Mouse (Mus musculus) lung, postnatal 0 days (tissue): ENCODE data around the gene Sept10. TPM values are rescaled to one million over a fixed set of nuclear protein-coding genes. Genes with fewer than 3 reads are reported as not detected.

ENCODE experiments used
- ATAC-seq: fragments of 200-750 bp; cut with Nextera tagmentation; 2 replicates; pipeline ENCODE4 v1.8.0; 2017; ENCODE audit warnings: moderate library complexity
- DNase-seq: peaks from one replicate; pipeline ENCODE4 v3.0.0-alpha.2; 2016; ENCODE audit warnings: low spot score
- H3K27ac ChIP-seq: fragments of 300-500 bp; sonication (generic); 2 replicates; pipeline ENCODE4 v1.5.1; 2014; ENCODE audit warnings: antibody characterized with exemption, mild to moderate bottlenecking, low read length, mixed read lengths
- H3K27me3 ChIP-seq: fragments of 300-500 bp; sonication (generic); replicated peaks from 2 replicates; pipeline ENCODE4 v1.6.1; 2014; ENCODE audit warnings: low read length, mixed read lengths; ENCODE audit not compliant: insufficient read depth
- H3K36me3 ChIP-seq: fragments of 300-500 bp; sonication (generic); 2 replicates; pipeline ENCODE4 v1.6.1; 2014; ENCODE audit warnings: low read length, mixed read lengths; ENCODE audit not compliant: insufficient read depth
- H3K4me1 ChIP-seq: fragments of 300-500 bp; sonication (generic); 2 replicates; pipeline ENCODE4 v1.6.1; 2014; ENCODE audit warnings: antibody characterized with exemption, low read depth, low read length, mixed read lengths; ENCODE audit not compliant: insufficient read depth
- H3K4me2 ChIP-seq: fragments of 300-500 bp; sonication (generic); replicated peaks from 2 replicates; pipeline ENCODE4 v1.6.1; 2014; ENCODE audit warnings: low read depth, mild to moderate bottlenecking, low read length, moderate library complexity, mixed read lengths
- H3K4me3 ChIP-seq: fragments of 300-500 bp; sonication (generic); 2 replicates; pipeline ENCODE4 v1.5.1; 2014; ENCODE audit warnings: low read depth, low read length
- H3K9ac ChIP-seq: fragments of 300-500 bp; sonication (generic); replicated peaks from 2 replicates; pipeline ENCODE4 v1.6.1; 2014; ENCODE audit warnings: low read depth, mild to moderate bottlenecking
- H3K9me3 ChIP-seq: fragments of 300-500 bp; sonication (generic); 2 replicates; pipeline ENCODE4 v1.6.1; 2016; ENCODE audit warnings: low read length, mixed read lengths
- CTCF ChIP-seq: IDR thresholded peaks from 2 replicates; pipeline ENCODE4 v1.5.1; 2016; ENCODE audit warnings: antibody characterized with exemption, mild to moderate bottlenecking
- EP300 ChIP-seq: IDR thresholded peaks from 2 replicates; pipeline ENCODE4 v1.6.1; 2016; ENCODE audit warnings: antibody characterized with exemption, mild to moderate bottlenecking, control low read depth
- WGBS: fragments of 180-500 bp; shearing (Covaris S2); extraction: QIAGEN DNeasy Blood & Tissue Kit; methylation state at CpG from one replicate; pipeline ENCODE4 v1.1.7; 2014; 5-methylcytosine and 5-hydroxymethylcytosine counted together
- polyA plus RNA-seq: library from polyadenylated mRNA; unstranded; fragments of >200 nt; fragmentation: Nextera tagmentation; extraction: Ambion mirVana; gene quantifications from 2 replicates; pipeline ENCODE4 v1.2.1, GENCODE M21; 2015

Gene Sept10
- polyA plus RNA-seq, 1 experiment from 2014 or later, result 42.2 TPM

DNA sequence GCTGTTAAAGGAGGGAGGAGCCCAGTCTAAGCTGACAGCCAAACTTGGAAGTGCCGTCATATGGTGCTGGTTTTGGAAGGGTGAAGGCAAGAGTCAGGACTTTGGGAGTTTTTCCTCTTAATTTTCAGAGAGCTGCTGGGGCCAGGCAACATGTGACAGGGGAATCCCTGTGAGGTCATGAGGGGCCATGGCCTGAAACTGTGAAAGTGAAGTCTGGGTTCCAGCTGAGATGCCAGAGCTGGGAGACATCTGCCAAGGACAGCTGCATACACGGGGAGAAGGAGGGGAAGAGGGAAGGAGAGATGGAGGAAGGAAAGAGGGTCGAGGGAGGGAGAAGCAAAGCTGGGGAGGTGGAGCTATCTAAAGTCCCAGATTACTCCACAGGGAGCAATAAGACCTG, 16.1 kb upstream of the Sept10 start:
- DNase-seq, result peak; percentile 29

DNA sequence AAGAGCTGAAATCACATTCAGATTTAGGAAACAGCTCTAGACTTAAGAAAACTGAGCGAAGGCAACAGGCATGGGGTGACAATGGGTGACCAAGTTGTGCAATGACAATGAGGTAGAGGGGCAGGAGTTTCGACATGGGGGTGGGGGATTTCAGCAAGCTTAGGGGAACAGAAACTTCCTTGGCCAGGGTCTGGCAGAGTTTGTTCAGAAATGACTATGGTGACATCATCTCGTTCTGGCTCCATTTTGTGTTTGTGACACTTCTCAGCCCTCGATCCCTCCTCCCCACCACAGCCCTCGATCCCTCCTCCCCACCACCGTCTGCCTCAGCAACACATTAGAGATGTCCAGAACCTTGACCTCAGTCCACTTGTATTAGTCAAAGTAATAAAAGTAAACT, 14.8 kb upstream of the Sept10 start:
- Histone ChIP-seq H3K27ac (no peak overlapping the region), H3K4me3 (no peak overlapping the region), H3K4me1 (peaks cover 2% of the 10 kb centered on the region; the same call in 1 of the 2 replicates), H3K9ac (no peak overlapping the region), H3K9me3 (no peaks in the 10 kb centered on the region), H3K27me3 (no peaks in the 10 kb centered on the region), H3K36me3 (no peaks in the 10 kb centered on the region), H3K4me2 (no peak overlapping the region)
- ATAC-seq (peak; percentile 29), DNase-seq (peak; percentile 83)
- TF ChIP-seq CTCF (no peak), EP300 (peak; percentile 70)
- 55% methylated on average over 6 of the region's 6 CpGs for WGBS

More for the DNA sequence above, 16.1 kb upstream of the Sept10 start:
- H3K9ac ChIP-seq, result no peak overlapping the region
- H3K27ac ChIP-seq, result no peak overlapping the region
- H3K36me3 ChIP-seq, result no peaks in the 10 kb centered on the region
- H3K4me2 ChIP-seq, result no peak overlapping the region
- ATAC-seq, result no peak
- no peaks in the 10 kb centered on the region for H3K27me3 ChIP-seq
- WGBS, result 34% methylated on average over 3 of the region's 3 CpGs
- TF ChIP-seq CTCF (no peak), EP300 (no peak)
- H3K4me3 ChIP-seq, result no peak overlapping the region
- H3K9me3 ChIP-seq, result no peaks in the 10 kb centered on the region
- peaks cover 2% of the 10 kb centered on the region; the same call in 1 of the 2 replicates for H3K4me1 ChIP-seq

DNA sequence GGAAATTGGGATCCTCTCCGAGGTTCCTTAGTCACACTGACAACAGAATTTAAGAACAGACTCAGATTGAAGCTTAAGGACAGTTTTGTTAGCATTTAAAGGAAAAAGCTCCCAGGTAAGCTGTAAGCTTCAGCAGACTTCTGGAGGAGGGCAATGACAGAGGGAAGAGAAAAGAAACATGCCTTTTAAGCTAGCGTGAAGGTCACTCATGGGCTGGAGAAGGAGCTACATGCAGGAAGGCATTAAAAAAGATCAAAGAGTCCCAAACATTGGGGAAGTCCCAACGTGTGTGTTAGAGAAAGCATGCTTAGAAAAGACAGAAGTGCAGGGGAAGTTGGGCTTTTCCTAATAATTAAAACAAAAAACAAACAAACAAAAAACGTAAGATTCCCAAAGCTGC, 14.2 kb upstream of the Sept10 start:
- WGBS, result 42% methylated on average over 4 of the region's 4 CpGs
- no peak for ATAC-seq
- H3K9me3 ChIP-seq, result no peaks in the 10 kb centered on the region
- peaks cover 2% of the 10 kb centered on the region; the same call in 1 of the 2 replicates for H3K4me1 ChIP-seq
- H3K27ac ChIP-seq, result no peak overlapping the region
- no peak overlapping the region for H3K4me3 ChIP-seq
- TF ChIP-seq EP300 (no peak), CTCF (no peak)
- H3K27me3 ChIP-seq, result no peaks in the 10 kb centered on the region
- no peak overlapping the region for H3K9ac ChIP-seq
- H3K36me3 ChIP-seq, result no peaks in the 10 kb centered on the region
- no peak for DNase-seq
- no peak overlapping the region for H3K4me2 ChIP-seq

DNA sequence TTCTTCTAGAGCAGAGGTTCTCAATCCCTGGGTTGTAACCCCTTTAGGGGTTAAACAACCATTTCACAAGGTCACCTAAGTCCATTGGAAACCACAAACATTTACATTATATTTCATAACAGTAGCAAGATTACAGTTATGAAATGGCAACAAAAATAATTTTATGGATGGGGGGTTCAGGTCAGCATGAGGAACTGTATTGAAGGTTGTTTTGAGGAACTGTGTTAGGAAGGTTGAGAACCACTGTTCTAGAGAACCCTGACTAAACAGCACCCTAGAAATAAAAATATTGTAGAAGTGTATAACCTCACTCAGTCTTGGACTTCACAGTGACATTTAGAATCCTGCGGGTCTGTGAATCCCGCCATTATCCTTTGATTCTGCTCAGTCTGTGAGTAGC, 13.6 kb upstream of the Sept10 start:
- no peak overlapping the region for H3K4me3 ChIP-seq
- H3K4me2 ChIP-seq, result no peak overlapping the region
- H3K4me1 ChIP-seq, result peaks cover 2% of the 10 kb centered on the region; the same call in 1 of the 2 replicates
- WGBS, result 95% methylated on average over 2 of the region's 2 CpGs
- H3K9me3 ChIP-seq, result no peaks in the 10 kb centered on the region
- ATAC-seq (no peak), DNase-seq (no peak)
- no peaks in the 10 kb centered on the region for H3K36me3 ChIP-seq
- no peak overlapping the region for H3K27ac ChIP-seq
- no peak overlapping the region for H3K9ac ChIP-seq
- H3K27me3 ChIP-seq, result no peaks in the 10 kb centered on the region
- no peak for TF ChIP-seq CTCF
- TF ChIP-seq EP300, result no peak

DNA sequence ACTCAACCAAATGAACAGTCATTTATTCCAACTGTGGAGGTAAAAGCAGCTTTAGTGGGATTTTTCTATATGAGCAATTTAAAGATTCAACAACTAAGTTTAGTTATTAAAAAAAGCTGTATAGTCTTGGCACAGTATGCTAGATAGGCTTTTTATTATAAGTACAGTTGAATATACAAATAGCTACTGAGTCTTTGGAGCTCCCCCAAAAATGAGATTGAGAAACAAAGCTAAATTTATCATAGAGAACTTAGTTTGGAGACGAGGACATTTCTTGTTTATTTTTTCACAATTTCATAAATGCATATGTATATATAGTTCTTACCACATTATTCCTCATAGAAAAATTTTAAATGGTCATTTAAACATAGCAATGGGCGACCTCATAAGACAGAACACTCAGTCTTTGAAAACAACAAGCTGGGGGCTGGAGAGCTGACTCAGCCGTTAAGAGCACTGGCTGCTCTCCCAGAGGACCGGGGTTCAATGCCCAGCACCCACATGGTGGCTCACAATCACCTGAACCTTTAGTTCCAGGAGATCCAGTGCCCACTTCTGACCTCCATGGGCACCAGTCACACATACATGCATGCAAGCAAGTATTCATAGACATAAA, 7.7 kb upstream of the Sept10 start:
- ATAC-seq, result no peak

DNA sequence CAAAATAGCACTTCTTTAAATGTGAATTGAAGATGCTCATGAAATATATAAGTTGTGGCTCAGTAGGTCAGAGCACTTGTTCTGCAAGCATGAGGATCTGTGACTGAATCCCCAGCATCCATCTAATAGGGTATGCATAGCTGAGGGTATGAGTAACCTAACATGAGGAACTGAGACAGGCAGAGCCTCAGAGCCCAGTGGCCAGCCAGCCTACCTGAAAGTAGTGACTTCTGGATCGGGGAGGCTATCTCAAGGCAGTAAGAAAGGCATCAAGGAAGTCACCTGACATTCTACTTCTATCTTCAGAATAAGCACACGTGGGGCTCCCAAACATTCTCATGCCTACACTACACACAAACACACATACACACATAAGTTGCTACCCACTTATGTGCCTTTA, 3.5 kb upstream of the Sept10 start:
- ATAC-seq, result no peak
- Histone ChIP-seq H3K4me2 (peak overlapping the region; percentile 35; the same call in 1 of the 2 replicates), H3K27ac (no peak overlapping the region), H3K9ac (no peak overlapping the region), H3K36me3 (no peaks in the 10 kb centered on the region), H3K4me3 (no peak overlapping the region; the same call in 1 of the 2 replicates), H3K27me3 (no peaks in the 10 kb centered on the region), H3K9me3 (no peaks in the 10 kb centered on the region), H3K4me1 (peaks cover 14% of the 10 kb centered on the region; the same call in 1 of the 2 replicates)
- peak; percentile 19 for DNase-seq
- TF ChIP-seq CTCF (no peak), EP300 (no peak)
- 57% methylated on average over 2 of the region's 2 CpGs for WGBS

More for the DNA sequence above, 7.7 kb upstream of the Sept10 start:
- no peaks in the 10 kb centered on the region for H3K9me3 ChIP-seq
- TF ChIP-seq CTCF (no peak), EP300 (no peak)
- H3K4me1 ChIP-seq, result peaks cover 3% of the 10 kb centered on the region; the same call in 1 of the 2 replicates
- peak; percentile 76 for DNase-seq
- no peak overlapping the region for H3K9ac ChIP-seq
- no peak overlapping the region for H3K4me3 ChIP-seq
- H3K27ac ChIP-seq, result no peak overlapping the region
- WGBS, result 36% methylated on average over 4 of the region's 4 CpGs
- no peaks in the 10 kb centered on the region for H3K36me3 ChIP-seq
- H3K27me3 ChIP-seq, result no peaks in the 10 kb centered on the region
- no peak overlapping the region for H3K4me2 ChIP-seq
